Mouse (Mus musculus) thymus, adult 18-20 months (tissue): ENCODE data around the gene Khdc3.
"Not testable (repeated sequence)": the region's sequence is repeated elsewhere in the genome, so short reads cannot be mapped to it uniquely, and the experiment has no call there.

Experiments used
- DNase-seq, 2 experiments: peaks; one replicate each; pipeline ENCODE4 v3.0.0; 2022; ENCODE audit warnings: mixed read lengths in 2 of 2

Khdc3 gene

DNA sequence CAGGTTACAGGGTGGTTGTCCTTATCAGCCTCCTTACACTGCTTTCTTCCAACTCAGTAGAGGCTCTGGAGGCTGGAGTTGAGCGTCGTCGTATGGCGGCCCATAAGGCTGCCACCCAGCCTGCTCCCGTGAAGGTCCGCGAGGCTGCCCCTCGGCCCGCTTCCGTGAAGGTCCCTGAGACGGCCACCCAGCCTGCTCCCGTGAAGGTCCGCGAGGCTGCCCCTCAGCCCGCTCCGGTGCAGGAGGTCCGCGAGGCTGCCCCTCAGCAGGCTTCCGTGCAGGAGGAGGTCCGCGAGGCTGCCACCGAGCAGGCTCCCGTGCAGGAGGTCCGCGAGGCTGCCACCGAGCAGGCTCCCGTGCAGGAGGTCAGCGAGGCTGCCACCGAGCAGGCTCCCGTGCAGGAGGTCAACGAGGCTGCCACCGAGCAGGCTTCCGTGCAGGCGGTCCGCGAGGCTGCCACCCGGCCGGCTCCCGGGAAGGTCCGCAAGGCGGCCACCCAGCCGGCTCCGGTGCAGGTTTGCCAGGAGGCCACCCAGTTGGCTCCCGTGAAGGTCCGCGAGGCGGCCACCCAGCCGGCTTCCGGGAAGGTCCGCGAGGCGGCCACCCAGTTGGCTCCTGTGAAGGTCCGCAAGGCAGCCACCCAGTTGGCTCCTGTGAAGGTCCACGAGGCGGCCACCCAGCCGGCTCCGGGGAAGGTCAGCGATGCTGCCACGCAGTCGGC, 1.7 kb downstream of the Khdc3 start:
- no peak for DNase-seq

DNA sequence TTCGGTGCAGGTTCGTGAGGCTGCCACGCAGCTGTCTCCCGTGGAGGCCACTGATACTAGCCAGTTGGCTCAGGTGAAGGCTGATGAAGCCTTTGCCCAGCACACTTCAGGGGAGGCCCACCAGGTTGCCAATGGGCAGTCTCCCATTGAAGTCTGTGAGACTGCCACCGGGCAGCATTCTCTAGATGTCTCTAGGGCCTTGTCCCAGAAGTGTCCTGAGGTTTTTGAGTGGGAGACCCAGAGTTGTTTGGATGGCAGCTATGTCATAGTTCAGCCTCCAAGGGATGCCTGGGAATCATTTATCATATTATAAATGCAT, 2.2 kb downstream of the Khdc3 start:
- DNase-seq = no peak

DNA sequence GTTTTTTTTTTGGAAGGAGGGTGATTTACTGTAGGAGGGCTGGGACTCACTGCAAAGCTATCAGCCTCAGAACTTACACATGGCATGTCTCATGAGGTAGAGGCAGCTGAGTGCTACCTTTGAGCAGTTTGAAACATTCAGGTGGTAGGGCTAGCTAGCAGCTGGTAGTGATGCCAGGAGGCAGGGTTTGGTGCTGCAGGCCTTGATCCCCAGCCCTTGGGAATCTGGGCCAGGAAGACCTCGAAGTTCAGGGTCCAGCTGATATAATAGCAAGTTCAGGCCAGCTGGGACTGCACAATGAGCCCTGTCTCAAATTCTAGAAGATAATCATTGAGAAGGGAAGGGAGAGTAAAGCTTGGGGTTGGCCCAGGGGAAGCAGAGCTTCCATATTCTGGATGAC, 3.5 kb downstream of the Khdc3 start:
- DNase-seq = no peak

DNA sequence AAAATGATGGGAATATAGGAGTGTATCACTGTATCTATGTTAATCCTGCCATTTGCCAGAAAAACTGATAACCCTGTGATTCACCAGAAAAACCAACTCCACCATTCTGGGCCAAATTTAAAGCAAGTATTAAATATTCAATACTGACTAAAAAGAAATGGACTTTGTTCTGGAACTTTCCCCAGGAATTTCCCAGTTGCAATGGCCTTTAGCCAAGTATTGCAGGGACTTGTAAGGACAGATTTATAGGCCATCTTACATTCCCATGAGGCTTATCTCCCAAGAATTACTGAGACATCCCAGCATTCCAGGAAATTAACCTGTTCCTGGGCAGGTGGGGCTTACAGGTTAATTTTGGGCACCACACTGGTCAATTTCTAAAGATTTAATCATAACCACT, 4.1 kb downstream of the Khdc3 start:
- no peak for DNase-seq

DNA sequence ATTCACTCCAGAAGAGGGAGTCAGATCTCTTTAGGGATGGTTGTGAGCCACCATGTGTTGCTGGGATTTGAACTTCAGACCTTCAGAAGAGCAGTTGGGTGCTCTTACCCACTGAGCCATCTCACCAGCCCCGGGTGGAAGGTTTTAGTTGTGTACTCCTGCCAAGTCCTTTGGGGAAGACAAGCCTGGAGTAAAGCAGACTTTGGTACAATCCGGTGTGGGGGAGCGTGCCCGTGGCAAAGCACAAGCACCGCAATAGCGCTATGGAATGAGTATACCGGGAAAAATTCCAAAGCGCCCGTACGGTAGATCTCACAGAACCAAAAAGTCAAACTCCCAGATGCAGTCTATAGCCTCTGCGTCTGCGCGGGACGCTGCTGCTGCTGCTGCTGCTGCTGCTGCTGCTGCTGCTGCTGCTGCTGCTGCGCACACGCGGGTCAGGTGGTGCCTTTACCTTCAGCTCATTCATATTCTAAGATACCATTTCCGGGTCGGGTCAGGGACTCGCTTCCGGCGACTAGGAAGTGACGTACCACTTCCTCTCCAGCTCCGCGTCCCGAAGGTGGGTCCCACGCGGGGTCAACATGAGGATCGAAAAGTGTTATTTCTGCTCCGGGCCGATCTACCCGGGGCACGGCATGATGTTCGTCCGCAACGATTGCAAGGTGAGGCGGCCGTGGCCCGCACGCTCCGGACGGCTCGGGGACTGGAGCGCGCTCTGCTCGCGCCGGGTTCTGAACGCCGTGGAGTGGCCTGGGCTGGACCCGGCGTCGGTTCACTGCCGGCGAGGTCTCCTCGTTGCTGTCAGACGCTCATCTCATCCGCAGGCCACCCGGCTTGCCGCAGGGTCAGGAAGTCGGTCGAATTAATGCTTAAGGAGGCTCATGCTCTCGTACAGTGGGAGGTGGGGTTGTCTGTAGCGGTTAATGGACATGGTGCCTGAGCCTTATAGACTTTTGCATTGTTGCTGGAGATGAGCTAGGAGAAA, 11.6 kb downstream of the Khdc3 start, which contains the start of gene Rsl24d1:
Rsl24d1 (plus strand) TSS at position 508 of the 988 bp plus-strand sequence.
- peak; percentile 72 to 81 for DNase-seq

DNA sequence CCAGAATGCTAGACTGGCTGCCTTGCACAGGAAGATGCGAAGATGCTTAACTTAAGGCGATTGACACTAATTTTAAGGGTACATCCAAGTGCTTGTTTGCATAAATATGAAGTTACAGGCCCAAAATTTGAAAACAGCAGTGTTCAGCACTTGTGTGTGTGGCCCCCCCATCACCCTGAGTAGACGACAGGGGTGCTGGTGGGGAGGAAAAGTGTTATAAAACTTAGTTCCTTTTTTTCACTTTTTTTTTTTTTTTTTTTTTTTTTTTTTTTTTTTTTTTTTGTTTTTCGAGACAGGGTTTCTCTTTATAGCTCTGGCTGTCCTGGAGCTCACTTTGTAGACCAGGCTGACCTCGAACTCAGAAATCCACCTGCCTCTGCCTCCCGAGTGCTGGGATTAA, 15.1 kb downstream of the Khdc3 start:
- not testable (repeated sequence) for DNase-seq

DNA sequence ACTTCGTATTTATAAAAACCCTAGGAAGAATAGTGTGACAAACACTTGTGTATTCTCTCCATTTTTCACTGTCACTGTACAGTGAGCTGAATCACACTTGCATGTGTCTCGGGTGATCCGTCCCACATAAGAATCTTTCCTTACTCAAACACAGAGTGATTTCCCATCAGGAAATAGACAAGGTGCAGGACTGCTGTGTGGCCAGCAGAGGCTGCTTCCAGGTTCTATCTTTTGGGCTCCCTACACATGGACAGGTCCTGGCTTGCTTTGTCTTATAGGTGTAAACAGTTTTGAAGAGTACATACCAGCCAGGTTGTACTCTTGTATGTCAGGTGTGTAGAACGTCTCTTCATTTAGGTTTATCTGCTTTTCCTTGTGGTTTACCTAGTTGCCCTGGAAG, 16.4 kb downstream of the Khdc3 start:
- no peak for DNase-seq

DNA sequence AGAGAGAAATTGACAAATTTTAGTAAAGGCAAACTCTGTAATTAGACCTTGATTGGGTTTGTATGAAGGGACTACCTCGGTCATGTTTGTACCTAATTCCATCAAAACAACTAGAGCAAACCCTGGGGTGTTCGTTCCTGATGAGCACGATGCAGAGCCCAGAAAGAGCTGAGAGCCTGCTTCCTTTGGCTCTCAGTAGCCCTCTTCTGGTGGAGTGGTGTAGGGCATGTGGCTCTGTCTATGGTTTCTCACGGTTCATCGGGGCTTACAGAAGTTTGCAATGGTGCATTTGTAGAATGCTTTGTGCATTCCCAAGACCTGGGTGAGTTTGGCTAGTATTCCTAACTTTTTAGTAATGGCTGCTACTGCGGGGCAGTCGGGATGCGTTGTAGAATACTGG, 20.1 kb downstream of the Khdc3 start:
- DNase-seq = no peak

DNA sequence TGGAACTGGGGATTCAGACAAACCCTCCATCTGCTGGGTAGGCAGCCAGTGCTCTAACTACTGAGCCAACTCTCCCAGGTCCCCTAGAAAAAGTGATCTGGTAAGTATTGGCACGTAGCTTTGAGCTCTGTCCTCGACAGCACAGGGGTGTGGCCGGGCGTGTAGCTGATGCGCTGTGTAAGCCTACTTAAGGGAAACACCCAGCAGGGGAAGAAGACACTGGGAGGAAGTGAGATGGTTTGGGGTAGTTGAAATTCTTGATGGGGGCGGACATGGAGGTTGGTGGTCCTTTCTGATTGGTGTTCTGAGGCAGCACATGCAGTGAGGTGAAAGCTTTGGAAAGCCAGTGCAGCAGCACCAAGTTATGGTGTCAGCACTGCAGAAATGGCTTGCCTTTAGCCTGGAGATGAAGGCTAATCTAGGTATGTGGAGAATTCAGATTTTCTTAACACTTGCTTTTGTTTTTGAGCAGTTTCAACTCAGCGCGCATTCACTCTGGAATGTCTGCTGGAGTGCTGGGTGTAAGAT, 23.5 kb downstream of the Khdc3 start:
- DNase-seq = no peak

DNA sequence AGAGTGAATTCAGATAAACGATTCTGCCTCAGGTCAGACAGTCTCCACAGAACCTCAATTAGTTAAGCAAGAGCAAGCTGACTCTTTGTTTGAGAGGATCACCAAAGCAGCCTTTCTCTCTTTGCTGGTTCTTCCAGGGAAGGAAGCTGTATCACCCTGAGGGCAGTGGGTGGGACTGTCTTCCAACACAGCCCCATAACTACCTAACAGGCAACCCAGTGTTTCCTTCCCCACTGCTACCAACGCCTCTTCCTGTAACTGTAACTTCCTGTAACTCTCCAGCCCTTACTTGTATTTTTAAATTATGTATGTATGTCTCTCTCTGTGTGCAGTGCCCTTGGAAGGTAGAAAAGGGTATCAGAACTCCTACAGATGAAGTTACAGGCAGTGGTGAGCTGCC, 25.8 kb downstream of the Khdc3 start:
- no peak for DNase-seq

DNA sequence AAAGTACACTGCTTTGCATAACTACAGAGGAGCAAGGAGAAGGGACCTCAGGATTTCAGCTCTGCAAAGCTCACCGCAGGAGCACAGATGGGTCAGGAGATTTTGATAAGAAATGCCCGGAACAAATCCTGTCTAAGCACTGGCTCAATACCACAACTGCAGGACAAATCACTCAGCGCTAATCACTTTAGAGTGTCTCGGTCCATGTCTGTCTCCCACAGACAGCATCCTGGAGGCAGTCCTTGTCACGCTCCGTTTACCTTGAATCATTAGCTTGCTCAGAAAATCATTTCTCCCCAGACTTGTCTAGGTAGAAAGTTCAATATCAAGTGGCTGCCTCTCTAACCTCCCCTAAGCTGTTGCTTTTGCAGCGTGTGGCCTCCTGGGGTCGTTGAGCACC, 28.2 kb downstream of the Khdc3 start:
- DNase-seq = no peak

DNA sequence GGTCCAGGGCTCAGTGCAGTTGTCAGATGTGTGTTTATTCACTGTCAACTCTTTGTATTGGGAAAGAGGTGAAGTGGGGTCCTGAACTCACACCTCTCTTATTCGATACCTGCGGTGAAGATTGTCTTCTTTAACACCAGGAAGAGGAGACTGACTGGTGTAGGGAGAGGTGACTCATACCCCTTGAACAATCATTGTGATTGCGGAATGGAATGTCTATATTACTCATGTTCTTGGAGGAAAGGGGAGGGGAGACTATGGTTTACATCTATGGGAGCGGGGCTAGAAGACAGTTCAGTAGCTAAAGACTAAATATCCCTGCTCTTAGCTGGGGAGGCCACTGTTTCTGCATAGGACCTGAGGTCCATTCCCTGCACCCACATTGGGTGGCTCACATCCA, 28.9 kb downstream of the Khdc3 start:
- no peak for DNase-seq

DNA sequence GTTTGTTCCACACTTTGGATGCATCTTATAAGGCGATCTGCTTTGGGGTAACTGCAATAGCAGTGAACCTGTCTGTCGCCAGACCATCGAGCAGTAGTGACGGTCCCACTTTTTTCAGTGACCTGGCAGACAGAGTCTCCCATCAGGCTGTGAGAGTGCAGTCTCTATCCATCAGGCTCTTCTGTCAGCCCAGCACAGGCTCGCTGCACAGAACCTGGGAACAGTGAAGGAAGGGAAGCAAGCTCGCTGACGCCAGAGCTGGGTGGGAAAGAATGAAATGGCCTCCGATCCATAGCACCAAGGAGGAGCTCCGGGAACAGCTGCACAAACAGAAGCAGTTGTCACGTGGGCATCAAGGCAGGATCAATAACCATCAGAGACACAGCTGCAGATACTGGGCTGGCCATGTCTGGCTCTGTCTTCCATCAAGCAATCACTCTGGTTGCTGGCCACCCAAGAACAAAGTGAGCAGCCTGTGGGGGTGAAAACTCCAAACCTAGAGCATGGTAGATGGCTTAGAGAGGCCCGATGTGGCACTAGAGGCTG, 35.8 kb downstream of the Khdc3 start:
- no peak for DNase-seq
